19 mouse cellular contexts compared by ENCODE assay signal in the genomic region with DNA sequence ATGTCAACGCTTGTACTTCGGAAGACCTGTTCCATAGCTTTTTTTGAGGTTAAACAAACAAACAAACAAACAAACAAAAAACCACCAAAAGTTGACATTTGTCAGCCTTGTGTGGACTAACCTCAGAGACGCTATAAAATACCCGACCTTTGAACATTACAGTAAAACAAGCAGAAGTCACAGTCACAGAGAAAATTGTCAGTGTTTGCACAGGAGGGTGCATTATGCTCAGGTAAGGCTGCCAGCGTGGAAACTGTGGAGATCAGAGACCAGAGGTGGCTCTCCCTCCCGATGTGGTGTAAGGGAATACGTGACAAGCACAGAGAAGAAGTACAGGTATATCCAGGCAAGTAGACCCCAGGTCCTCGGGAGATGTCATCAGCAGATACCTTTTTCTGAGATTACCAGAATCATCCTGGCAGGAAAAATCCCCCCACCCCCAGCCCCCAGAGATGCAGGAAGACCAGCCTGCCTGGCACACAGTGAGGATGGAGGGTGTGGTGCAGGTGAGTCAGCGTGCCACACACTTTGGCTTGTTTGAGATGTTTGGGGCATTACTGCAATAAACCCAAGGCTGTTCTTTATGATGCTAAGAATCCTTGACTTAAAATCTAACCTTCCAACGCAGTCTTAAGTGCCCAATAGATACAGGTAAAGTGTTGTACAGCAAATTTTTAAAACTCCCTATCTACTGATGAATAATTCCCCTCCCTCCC.
"Had no signal": no experiment of that assay in that cellular context is flagged by ENCODE, and none has a peak within 500 bp of the region (broad histone marks: within the 10 kb centered on the region; RNA-seq: fewer than 3 reads in every experiment).

No protein-coding gene starts in this region.

- H3K27ac ChIP-seq: macrophage; midbrain, embryonic 13.5 days; midbrain, embryonic 15.5 days; neural tube, embryonic 13.5 days; neural tube, embryonic 15.5 days had no signal

- H3K27me3 ChIP-seq: midbrain, embryonic 15.5 days; neural tube, embryonic 13.5 days; neural tube, embryonic 15.5 days had no signal

- H3K9ac ChIP-seq: lung, embryonic 14.5 days; midbrain, embryonic 13.5 days; midbrain, embryonic 15.5 days; neural tube, embryonic 13.5 days; neural tube, embryonic 15.5 days had no signal

- H3K36me3 ChIP-seq: midbrain, embryonic 13.5 days; midbrain, embryonic 15.5 days; neural tube, embryonic 13.5 days; neural tube, embryonic 15.5 days had no signal

- H3K4me3 ChIP-seq: megakaryocyte, embryonic 14.5 days; midbrain, embryonic 13.5 days; midbrain, embryonic 15.5 days; neural tube, embryonic 13.5 days; neural tube, embryonic 15.5 days had no signal

- DNase-seq: lung, adult 18-20 months; lung, embryonic 14.5 days; lung, postnatal 10 days; lung, postnatal 36 days; retina, postnatal 1 day; right cerebral cortex, adult 18-20 months; right cerebral cortex, postnatal 25 days; right cerebral cortex, postnatal 4 days; spleen, adult 18-20 months; thymus, adult 18-20 months; thymus, postnatal 14 days; thymus, postnatal 4 days had no signal

- ATAC-seq: midbrain, embryonic 13.5 days; midbrain, embryonic 15.5 days had no signal

- H3K4me1 ChIP-seq: midbrain, embryonic 13.5 days; neural tube, embryonic 13.5 days had no signal

- H3K4me2 ChIP-seq: lung, embryonic 14.5 days; midbrain, embryonic 11.5 days; midbrain, embryonic 13.5 days; midbrain, embryonic 15.5 days; neural tube, embryonic 13.5 days; neural tube, embryonic 15.5 days had no signal

- H3K9me3 ChIP-seq: megakaryocyte, embryonic 14.5 days; midbrain, embryonic 13.5 days; midbrain, embryonic 15.5 days; neural tube, embryonic 13.5 days; neural tube, embryonic 15.5 days had no signal
